Mouse (Mus musculus) kidney, embryonic 14.5 days (tissue): ENCODE results near the gene Grin2a. TPM values are rescaled to one million over a fixed set of nuclear protein-coding genes. Genes with fewer than 3 reads are reported as not detected.

ENCODE experiments used
- ATAC-seq: fragments of 200-750 bp; cut with Nextera tagmentation; 2 replicates; pipeline ENCODE4 v1.8.0; 2017; ENCODE audit warnings: moderate number of reproducible peaks, mild to moderate bottlenecking, moderate TSS enrichment, moderate library complexity; ENCODE audit not compliant: low FRiP score, low TSS enrichment
- H3K27ac ChIP-seq: fragments of 300-500 bp; sonication (generic); 2 replicates; pipeline ENCODE4 v1.5.1; 2014; ENCODE audit warnings: low read depth, mild to moderate bottlenecking, low read length, moderate library complexity, mixed read lengths
- H3K27me3 ChIP-seq: fragments of 300-500 bp; sonication (generic); 2 replicates; pipeline ENCODE4 v1.6.1; 2014; ENCODE audit warnings: mild to moderate bottlenecking, low read length; ENCODE audit not compliant: control insufficient read depth, insufficient read depth
- H3K36me3 ChIP-seq: fragments of 300-500 bp; sonication (generic); 2 replicates; pipeline ENCODE4 v1.6.1; 2014; ENCODE audit warnings: low read length, mixed read lengths; ENCODE audit not compliant: control insufficient read depth, insufficient read depth
- H3K4me1 ChIP-seq: fragments of 300-500 bp; sonication (generic); 2 replicates; pipeline ENCODE4 v1.6.1; 2014; ENCODE audit warnings: low read length, mixed read lengths; ENCODE audit not compliant: control insufficient read depth, insufficient read depth
- H3K4me2 ChIP-seq: fragments of 300-500 bp; sonication (generic); replicated peaks from 2 replicates; pipeline ENCODE4 v1.6.1; 2014; ENCODE audit warnings: low read depth, mild to moderate bottlenecking, low read length
- H3K4me3 ChIP-seq: fragments of 300-500 bp; sonication (generic); 2 replicates; pipeline ENCODE4 v1.5.1; 2014; ENCODE audit warnings: mild to moderate bottlenecking, low read length
- H3K9ac ChIP-seq: fragments of 300-500 bp; sonication (generic); 2 replicates; pipeline ENCODE4 v1.6.1; 2014; ENCODE audit warnings: low read depth, mild to moderate bottlenecking, low read length, moderate library complexity
- H3K9me3 ChIP-seq: fragments of 300-500 bp; sonication (generic); 2 replicates; pipeline ENCODE4 v1.6.1; 2016; ENCODE audit warnings: low read length; ENCODE audit not compliant: control insufficient read depth
- WGBS: fragments of 180-500 bp; shearing (Covaris S2); extraction: QIAGEN DNeasy Blood & Tissue Kit; methylation state at CpG from one replicate; pipeline ENCODE4 v1.1.7; 2014; 5-methylcytosine and 5-hydroxymethylcytosine counted together
- polyA plus RNA-seq: library from polyadenylated mRNA; unstranded; fragments of >200 nt; fragmentation: Nextera tagmentation; extraction: Ambion mirVana; gene quantifications from 2 replicates; pipeline ENCODE4 v1.2.1, GENCODE M21; 2014

Grin2a gene
- polyA plus RNA-seq, 1 experiment from 2014 or later: 0.42 TPM

DNA sequence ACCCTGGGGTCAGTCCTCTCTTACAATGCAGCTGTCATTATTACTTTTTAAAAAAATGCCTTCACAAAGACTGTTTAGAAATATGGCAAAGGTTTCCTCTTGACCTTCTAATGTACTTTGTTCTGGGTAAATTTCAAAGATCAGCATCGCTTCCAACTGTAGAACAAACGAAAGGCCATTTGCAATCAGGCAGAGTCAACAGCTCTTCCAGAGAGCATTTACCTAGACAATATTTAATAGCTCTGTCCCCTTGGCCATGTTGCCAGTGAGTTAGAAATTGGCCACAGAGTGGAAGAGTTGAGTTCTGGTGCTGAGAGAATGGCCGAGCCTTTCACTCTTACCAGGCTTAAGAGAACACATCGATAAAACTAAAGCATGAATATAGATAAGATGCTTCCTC lies 314.8 kb downstream of the Grin2a start:
- Histone ChIP-seq H3K9me3 (no peaks in the 10 kb centered on the region), H3K27ac (no peak overlapping the region), H3K27me3 (no peaks in the 10 kb centered on the region), H3K4me3 (no peak overlapping the region), H3K9ac (no peak overlapping the region), H3K36me3 (no peaks in the 10 kb centered on the region), H3K4me2 (no peak overlapping the region), H3K4me1 (no peaks in the 10 kb centered on the region)
- ATAC-seq: no peak
- WGBS: 87% methylated on average over 4 of the region's 4 CpGs

GRCm38 (mm10) chr16:9679994-9680393 lies 315.4 kb downstream of the Grin2a start:
- H3K27ac ChIP-seq: no peak overlapping the region
- WGBS: 75% methylated on average over 5 of the region's 5 CpGs
- ATAC-seq: no peak
- H3K36me3 ChIP-seq: no peaks in the 10 kb centered on the region
- no peak overlapping the region for H3K4me2 ChIP-seq
- no peaks in the 10 kb centered on the region for H3K27me3 ChIP-seq
- no peaks in the 10 kb centered on the region for H3K9me3 ChIP-seq
- H3K4me1 ChIP-seq: no peaks in the 10 kb centered on the region
- no peak overlapping the region for H3K9ac ChIP-seq
- H3K4me3 ChIP-seq: no peak overlapping the region

DNA sequence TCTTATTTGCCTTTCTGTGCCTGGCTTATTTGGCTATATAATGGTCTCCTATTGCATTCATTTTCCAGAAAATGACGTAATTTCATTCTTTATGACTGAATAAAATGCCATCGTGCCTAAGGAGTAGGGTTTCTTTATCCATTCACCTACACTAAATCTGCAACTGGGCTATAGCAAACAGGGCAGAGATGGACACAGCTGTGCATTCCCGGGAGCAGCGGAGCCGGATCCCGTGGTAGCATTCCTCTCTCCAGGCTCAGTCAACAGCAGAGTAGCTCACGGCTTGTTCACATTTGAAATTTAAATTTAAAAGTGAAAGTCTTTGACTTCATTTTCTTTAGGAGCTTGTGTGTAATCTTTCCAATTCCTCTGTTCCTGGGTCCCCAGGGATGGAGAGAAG lies 316.6 kb downstream of the Grin2a start:
- Histone ChIP-seq H3K27me3 (no peaks in the 10 kb centered on the region), H3K4me3 (no peak overlapping the region), H3K4me2 (no peak overlapping the region), H3K27ac (no peak overlapping the region), H3K4me1 (no peaks in the 10 kb centered on the region), H3K36me3 (no peaks in the 10 kb centered on the region), H3K9me3 (no peaks in the 10 kb centered on the region), H3K9ac (no peak overlapping the region)
- ATAC-seq: no peak
- WGBS: 88% methylated on average over 7 of the region's 7 CpGs

GRCm38 (mm10) chr16:9672390-9672789 lies 323.0 kb downstream of the Grin2a start:
- Histone ChIP-seq H3K27me3 (no peaks in the 10 kb centered on the region), H3K4me2 (no peak overlapping the region), H3K4me1 (no peaks in the 10 kb centered on the region), H3K36me3 (no peaks in the 10 kb centered on the region), H3K4me3 (no peak overlapping the region), H3K27ac (no peak overlapping the region), H3K9me3 (no peaks in the 10 kb centered on the region), H3K9ac (no peak overlapping the region)
- WGBS: 79% methylated on average over 2 of the region's 2 CpGs
- ATAC-seq: no peak

- H3K4me3 ChIP-seq: no peak overlapping the region
- no peaks in the 10 kb centered on the region for H3K27me3 ChIP-seq
- no peak overlapping the region for H3K4me2 ChIP-seq
- H3K27ac ChIP-seq: no peak overlapping the region
- WGBS: 87% methylated on average over 1 of the region's 1 CpGs
- no peaks in the 10 kb centered on the region for H3K4me1 ChIP-seq
- H3K36me3 ChIP-seq: no peaks in the 10 kb centered on the region
- H3K9me3 ChIP-seq: no peaks in the 10 kb centered on the region
- no peak for ATAC-seq
- no peak overlapping the region for H3K9ac ChIP-seq
Observed at GRCm38 (mm10) chr16:9671222-9671621, 324.1 kb downstream of the Grin2a start.

DNA sequence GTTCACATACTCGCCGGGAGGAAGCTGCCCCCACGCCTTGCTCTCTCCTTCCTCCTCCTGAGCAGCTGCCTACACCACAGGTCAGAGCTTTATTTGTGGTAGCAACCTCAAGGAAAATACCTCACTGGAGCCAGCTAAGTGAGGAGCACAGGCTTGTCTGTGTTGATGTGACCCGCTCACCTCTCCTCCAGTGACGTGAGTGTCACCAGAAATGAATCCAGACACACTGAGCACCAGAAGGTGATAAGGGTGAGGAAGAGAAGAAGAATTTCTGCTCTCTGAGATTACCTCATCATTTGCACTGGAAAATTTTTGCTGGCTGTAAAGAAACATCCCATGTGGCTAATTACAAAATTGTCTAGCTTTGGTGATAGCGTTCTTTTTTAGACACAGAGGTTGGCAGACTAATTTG lies 324.6 kb downstream of the Grin2a start:
- ATAC-seq: no peak
- 55% methylated on average over 6 of the region's 6 CpGs for WGBS
- no peak overlapping the region for H3K27ac ChIP-seq
- no peak overlapping the region for H3K9ac ChIP-seq
- no peak overlapping the region for H3K4me2 ChIP-seq
- H3K4me1 ChIP-seq: no peaks in the 10 kb centered on the region
- no peaks in the 10 kb centered on the region for H3K27me3 ChIP-seq
- no peaks in the 10 kb centered on the region for H3K36me3 ChIP-seq
- no peak overlapping the region for H3K4me3 ChIP-seq
- no peaks in the 10 kb centered on the region for H3K9me3 ChIP-seq

GRCm38 (mm10) chr16:9665896-9666295 lies 329.5 kb downstream of the Grin2a start:
- H3K4me1 ChIP-seq: no peaks in the 10 kb centered on the region
- no peak overlapping the region for H3K4me2 ChIP-seq
- no peaks in the 10 kb centered on the region for H3K36me3 ChIP-seq
- H3K9me3 ChIP-seq: no peaks in the 10 kb centered on the region
- H3K9ac ChIP-seq: no peak overlapping the region
- ATAC-seq: no peak
- 83% methylated on average over 4 of the region's 4 CpGs for WGBS
- no peak overlapping the region for H3K27ac ChIP-seq
- H3K4me3 ChIP-seq: no peak overlapping the region
- H3K27me3 ChIP-seq: no peaks in the 10 kb centered on the region

- H3K4me1 ChIP-seq: no peaks in the 10 kb centered on the region
- WGBS: 83% methylated on average over 3 of the region's 3 CpGs
- no peak overlapping the region for H3K9ac ChIP-seq
- no peak overlapping the region for H3K27ac ChIP-seq
- no peaks in the 10 kb centered on the region for H3K27me3 ChIP-seq
- no peaks in the 10 kb centered on the region for H3K9me3 ChIP-seq
- H3K4me2 ChIP-seq: no peak overlapping the region
- H3K36me3 ChIP-seq: no peaks in the 10 kb centered on the region
- ATAC-seq: no peak
- no peak overlapping the region for H3K4me3 ChIP-seq
Observed at GRCm38 (mm10) chr16:9664060-9664459, 331.3 kb downstream of the Grin2a start.

- Histone ChIP-seq H3K27ac (no peak overlapping the region), H3K4me1 (no peaks in the 10 kb centered on the region), H3K4me3 (no peak overlapping the region), H3K36me3 (no peaks in the 10 kb centered on the region), H3K9ac (no peak overlapping the region), H3K4me2 (no peak overlapping the region), H3K27me3 (no peaks in the 10 kb centered on the region), H3K9me3 (no peaks in the 10 kb centered on the region)
- ATAC-seq: no peak
- WGBS: 88% methylated on average over 2 of the region's 2 CpGs
Observed at GRCm38 (mm10) chr16:9663508-9663907, 331.9 kb downstream of the Grin2a start.
